Mouse (Mus musculus): ENCODE data around the gene Ugt1a2. TPM values are rescaled to one million over a fixed set of nuclear protein-coding genes. Genes with fewer than 3 reads are reported as not detected.
"Not testable (repeated sequence)": the region's sequence is repeated elsewhere in the genome, so short reads cannot be mapped to it uniquely, and the experiment has no call there.

Gene Ugt1a2
- polyA plus RNA-seq, 1 experiment from 2014 or later: not detected

- H3K9ac ChIP-seq: no peak overlapping the region
- H3K36me3 ChIP-seq: no peaks in the 10 kb centered on the region
- no peak overlapping the region for H3K4me3 ChIP-seq
- WGBS: 66% methylated on average over 9 of the region's 9 CpGs
- no peak for ATAC-seq (ENCODE audit: extremely low read depth, insufficient number of reproducible peaks, low FRiP score, low TSS enrichment)
- no peak overlapping the region for H3K27ac ChIP-seq (replicated peaks)
- H3K4me1 ChIP-seq: no peaks in the 10 kb centered on the region
- H3K4me2 ChIP-seq: no peak overlapping the region
- peaks cover 33% of the 10 kb centered on the region for H3K9me3 ChIP-seq
- no peaks in the 10 kb centered on the region for H3K27me3 ChIP-seq (replicated peaks)
Measured at GRCm38 (mm10) chr1:88218051-88218450, 17.6 kb downstream of the Ugt1a2 start.

GRCm38 (mm10) chr1:88218591-88218990 is 18.2 kb downstream of the Ugt1a2 start:
- H3K9ac ChIP-seq: no peak overlapping the region
- no peak overlapping the region for H3K4me2 ChIP-seq
- H3K4me1 ChIP-seq: no peaks in the 10 kb centered on the region
- no peak for ATAC-seq (ENCODE audit: extremely low read depth, insufficient number of reproducible peaks, low FRiP score, low TSS enrichment)
- 41% methylated on average over 4 of the region's 4 CpGs for WGBS
- H3K27ac ChIP-seq (replicated peaks): no peak overlapping the region
- no peak overlapping the region for H3K4me3 ChIP-seq
- no peaks in the 10 kb centered on the region for H3K27me3 ChIP-seq (replicated peaks)
- H3K36me3 ChIP-seq: no peaks in the 10 kb centered on the region
- peaks cover 28% of the 10 kb centered on the region for H3K9me3 ChIP-seq

GRCm38 (mm10) chr1:88219054-88219453 is 18.7 kb downstream of the Ugt1a2 start:
- Histone ChIP-seq H3K4me3 (no peak overlapping the region), H3K36me3 (no peaks in the 10 kb centered on the region), H3K4me2 (no peak overlapping the region), H3K27me3 (replicated peaks) (no peaks in the 10 kb centered on the region), H3K9ac (no peak overlapping the region), H3K9me3 (peaks cover 23% of the 10 kb centered on the region), H3K4me1 (no peaks in the 10 kb centered on the region), H3K27ac (replicated peaks) (no peak overlapping the region)
- ATAC-seq (ENCODE audit: extremely low read depth, insufficient number of reproducible peaks, low FRiP score, low TSS enrichment): no peak
- 16% methylated on average over 1 of the region's 1 CpGs for WGBS

GRCm38 (mm10) chr1:88220336-88220735 is 19.9 kb downstream of the Ugt1a2 start:
- Histone ChIP-seq H3K27ac (replicated peaks) (no peak overlapping the region), H3K27me3 (replicated peaks) (no peaks in the 10 kb centered on the region), H3K4me1 (no peaks in the 10 kb centered on the region), H3K36me3 (no peaks in the 10 kb centered on the region), H3K4me3 (no peak overlapping the region), H3K4me2 (no peak overlapping the region), H3K9me3 (peaks cover 14% of the 10 kb centered on the region), H3K9ac (no peak overlapping the region)
- ATAC-seq (ENCODE audit: extremely low read depth, insufficient number of reproducible peaks, low FRiP score, low TSS enrichment): no peak

- no peak overlapping the region for H3K9ac ChIP-seq
- 40% methylated on average over 2 of the region's 2 CpGs for WGBS
- H3K27me3 ChIP-seq (replicated peaks): no peaks in the 10 kb centered on the region
- peaks cover 24% of the 10 kb centered on the region for H3K9me3 ChIP-seq
- no peak overlapping the region for H3K27ac ChIP-seq (replicated peaks)
- no peaks in the 10 kb centered on the region for H3K4me1 ChIP-seq
- no peak overlapping the region for H3K4me2 ChIP-seq
- no peak for ATAC-seq (ENCODE audit: extremely low read depth, insufficient number of reproducible peaks, low FRiP score, low TSS enrichment)
- H3K4me3 ChIP-seq: no peak overlapping the region
- no peaks in the 10 kb centered on the region for H3K36me3 ChIP-seq
Measured at GRCm38 (mm10) chr1:88222216-88222615, 21.8 kb downstream of the Ugt1a2 start.

GRCm38 (mm10) chr1:88223011-88223515 is 22.7 kb downstream of the Ugt1a2 start:
- not testable (repeated sequence) for H3K27me3 ChIP-seq (replicated peaks); H3K4me1 ChIP-seq; H3K9ac ChIP-seq; H3K4me3 ChIP-seq; H3K36me3 ChIP-seq; H3K27ac ChIP-seq (replicated peaks); ATAC-seq (ENCODE audit: extremely low read depth, insufficient number of reproducible peaks, low FRiP score, low TSS enrichment); H3K4me2 ChIP-seq
- peaks cover 33% of the 10 kb centered on the region for H3K9me3 ChIP-seq

GRCm38 (mm10) chr1:88223591-88223990 is 23.2 kb downstream of the Ugt1a2 start:
- Histone ChIP-seq H3K27ac (replicated peaks) (no peak overlapping the region), H3K9me3 (peaks cover 38% of the 10 kb centered on the region), H3K4me1 (no peaks in the 10 kb centered on the region), H3K27me3 (replicated peaks) (no peaks in the 10 kb centered on the region), H3K4me3 (no peak overlapping the region), H3K9ac (no peak overlapping the region), H3K4me2 (no peak overlapping the region), H3K36me3 (no peaks in the 10 kb centered on the region)
- no peak for ATAC-seq (ENCODE audit: extremely low read depth, insufficient number of reproducible peaks, low FRiP score, low TSS enrichment)
- WGBS: 30% methylated on average over 1 of the region's 1 CpGs

- Histone ChIP-seq H3K36me3 (no peaks in the 10 kb centered on the region), H3K4me3 (no peak overlapping the region), H3K27me3 (replicated peaks) (no peaks in the 10 kb centered on the region), H3K4me2 (no peak overlapping the region), H3K27ac (replicated peaks) (no peak overlapping the region), H3K4me1 (no peaks in the 10 kb centered on the region), H3K9ac (no peak overlapping the region), H3K9me3 (peaks cover 44% of the 10 kb centered on the region)
- ATAC-seq (ENCODE audit: extremely low read depth, insufficient number of reproducible peaks, low FRiP score, low TSS enrichment): no peak
- 57% methylated on average over 2 of the region's 2 CpGs for WGBS
Measured at GRCm38 (mm10) chr1:88224029-88224776, 23.8 kb downstream of the Ugt1a2 start.

GRCm38 (mm10) chr1:88225301-88225700 is 24.9 kb downstream of the Ugt1a2 start:
- H3K4me3 ChIP-seq; ATAC-seq (ENCODE audit: extremely low read depth, insufficient number of reproducible peaks, low FRiP score, low TSS enrichment); H3K9ac ChIP-seq; H3K36me3 ChIP-seq; H3K4me1 ChIP-seq; H3K27ac ChIP-seq (replicated peaks); H3K27me3 ChIP-seq (replicated peaks); H3K4me2 ChIP-seq: not testable (repeated sequence)
- WGBS: 30% methylated on average over 2 of the region's 2 CpGs
- peaks cover 55% of the 10 kb centered on the region for H3K9me3 ChIP-seq

GRCm38 (mm10) chr1:88225741-88226140 is 25.3 kb downstream of the Ugt1a2 start:
- Histone ChIP-seq H3K4me2 (no peak overlapping the region), H3K4me3 (no peak overlapping the region), H3K27me3 (replicated peaks) (no peaks in the 10 kb centered on the region), H3K9ac (no peak overlapping the region), H3K36me3 (no peaks in the 10 kb centered on the region), H3K4me1 (no peaks in the 10 kb centered on the region), H3K9me3 (peaks cover 59% of the 10 kb centered on the region), H3K27ac (replicated peaks) (no peak overlapping the region)
- ATAC-seq (ENCODE audit: extremely low read depth, insufficient number of reproducible peaks, low FRiP score, low TSS enrichment): no peak

GRCm38 (mm10) chr1:88226670-88227379 is 26.4 kb downstream of the Ugt1a2 start, which contains the start of gene Mroh2a:
Gene Mroh2a, plus strand, starts transcription at chr1:88226986.
- Histone ChIP-seq H3K36me3 (no peaks in the 10 kb centered on the region), H3K4me1 (no peaks in the 10 kb centered on the region), H3K9ac (no peak within 1 kb of the TSS), H3K4me2 (no peak within 1 kb of the TSS), H3K9me3 (peaks cover 70% of the 10 kb centered on the region), H3K27me3 (replicated peaks) (no peaks in the 10 kb centered on the region), H3K4me3 (no peak within 1 kb of the TSS), H3K27ac (replicated peaks) (no peak within 1 kb of the TSS)
- WGBS: 45% methylated on average over 5 of the region's 5 CpGs
- ATAC-seq (ENCODE audit: extremely low read depth, insufficient number of reproducible peaks, low FRiP score, low TSS enrichment): no peak

GRCm38 (mm10) chr1:88227482-88227881 is 27.1 kb downstream of the Ugt1a2 start:
- no peaks in the 10 kb centered on the region for H3K27me3 ChIP-seq (replicated peaks)
- no peak overlapping the region for H3K9ac ChIP-seq
- ATAC-seq (ENCODE audit: extremely low read depth, insufficient number of reproducible peaks, low FRiP score, low TSS enrichment): no peak
- no peak overlapping the region for H3K4me3 ChIP-seq
- no peak overlapping the region for H3K27ac ChIP-seq (replicated peaks)
- no peak overlapping the region for H3K4me2 ChIP-seq
- peaks cover 73% of the 10 kb centered on the region for H3K9me3 ChIP-seq
- H3K4me1 ChIP-seq: no peaks in the 10 kb centered on the region
- no peaks in the 10 kb centered on the region for H3K36me3 ChIP-seq
- 50% methylated on average over 2 of the region's 2 CpGs for WGBS
